Mouse (Mus musculus): ENCODE measurements around the gene Nav2. TPM values are rescaled to one million over a fixed set of nuclear protein-coding genes. Genes with fewer than 3 reads are reported as not detected.

Gene Nav2
- polyA plus RNA-seq, 1 experiment: 28.3 TPM

DNA sequence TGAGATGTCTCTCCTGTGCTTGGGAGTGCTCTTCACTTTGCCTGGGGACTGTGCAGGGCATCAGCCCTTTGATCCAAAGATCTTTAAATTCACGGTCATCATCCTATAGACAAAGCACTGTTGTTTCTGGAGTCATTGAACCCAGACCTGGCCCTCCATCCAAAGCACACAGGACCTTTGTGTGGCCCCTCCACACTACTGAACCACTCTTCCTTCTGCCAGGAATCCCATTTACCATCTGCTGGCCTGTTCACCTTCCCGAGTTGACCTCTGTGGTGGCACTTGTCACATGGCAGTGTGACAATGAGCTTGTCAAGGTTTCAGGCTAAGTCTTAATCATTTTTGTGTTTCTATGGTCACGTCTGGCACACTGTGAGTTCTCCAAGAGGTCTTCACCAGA is 73.3 kb downstream of the Nav2 start:
- no peak for TF ChIP-seq POLR2A (IDR thresholded peaks at IDR 0.05; ENCODE audit: borderline replicate concordance, extremely low read depth, insufficient read depth, insufficient read length, poor library complexity, severe bottlenecking)
- no peak for TF ChIP-seq CTCF (IDR thresholded peaks at IDR 0.05; ENCODE audit: borderline replicate concordance, extremely low read depth, insufficient read depth, insufficient read length)
- DNase-seq (ENCODE audit: low read depth): no peak

DNA sequence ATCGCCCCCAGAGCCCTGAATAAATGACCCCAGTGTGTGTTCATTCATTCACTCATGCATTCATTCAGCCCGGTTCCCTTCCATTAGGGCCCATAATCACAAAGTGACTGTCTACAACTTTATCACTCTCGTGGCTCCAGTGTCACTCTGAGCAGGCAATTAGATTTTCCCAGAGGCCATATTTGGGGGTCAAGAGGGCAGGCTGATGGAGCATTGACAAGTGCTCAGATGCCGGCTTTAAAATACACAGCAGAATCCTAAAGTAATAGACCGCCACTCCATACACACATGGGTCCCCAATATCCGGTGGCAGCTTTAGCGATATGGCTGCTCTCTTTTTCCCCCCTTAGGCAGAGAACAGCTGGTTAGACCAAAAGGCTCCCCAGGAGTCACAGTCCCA is 74.1 kb downstream of the Nav2 start:
- TF ChIP-seq POLR2A (IDR thresholded peaks at IDR 0.05; ENCODE audit: borderline replicate concordance, extremely low read depth, insufficient read depth, insufficient read length, poor library complexity, severe bottlenecking) (no peak), CTCF (IDR thresholded peaks at IDR 0.05; ENCODE audit: borderline replicate concordance, extremely low read depth, insufficient read depth, insufficient read length) (no peak)
- no peak for DNase-seq (ENCODE audit: low read depth)

GRCm38 (mm10) chr7:48991911-48992552 is 83.5 kb downstream of the Nav2 start:
- no peak for TF ChIP-seq POLR2A (IDR thresholded peaks at IDR 0.05; ENCODE audit: borderline replicate concordance, extremely low read depth, insufficient read depth, insufficient read length, poor library complexity, severe bottlenecking)
- no peak for TF ChIP-seq CTCF (IDR thresholded peaks at IDR 0.05; ENCODE audit: borderline replicate concordance, extremely low read depth, insufficient read depth, insufficient read length)
- DNase-seq (ENCODE audit: low read depth): no peak

- no peak for TF ChIP-seq CTCF (IDR thresholded peaks at IDR 0.05; ENCODE audit: borderline replicate concordance, extremely low read depth, insufficient read depth, insufficient read length)
- TF ChIP-seq POLR2A (IDR thresholded peaks at IDR 0.05; ENCODE audit: borderline replicate concordance, extremely low read depth, insufficient read depth, insufficient read length, poor library complexity, severe bottlenecking): no peak
- DNase-seq (ENCODE audit: low read depth): peak; percentile 69
Measured at GRCm38 (mm10) chr7:48995171-48995570, 86.7 kb downstream of the Nav2 start.

DNA sequence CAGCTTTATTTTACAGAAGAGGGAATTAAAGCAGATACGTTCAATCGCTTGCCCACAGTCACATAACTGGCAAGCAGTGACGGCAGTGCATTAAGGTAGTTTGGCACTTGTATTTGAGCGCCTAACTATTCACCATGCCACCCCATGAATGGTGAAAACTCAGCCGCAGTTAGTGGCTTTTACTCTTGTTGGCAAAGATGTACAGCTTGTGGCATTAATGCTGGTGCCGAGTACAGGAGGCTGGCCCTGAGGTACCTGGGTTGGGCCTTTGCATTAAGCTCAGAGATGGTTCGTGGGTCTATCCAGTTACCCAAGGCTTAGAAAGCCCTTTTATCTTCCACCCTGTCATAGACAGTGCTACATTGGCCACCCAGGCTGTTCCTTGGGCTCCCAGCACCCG is 87.2 kb downstream of the Nav2 start:
- TF ChIP-seq CTCF (IDR thresholded peaks at IDR 0.05; ENCODE audit: borderline replicate concordance, extremely low read depth, insufficient read depth, insufficient read length) (no peak), POLR2A (IDR thresholded peaks at IDR 0.05; ENCODE audit: borderline replicate concordance, extremely low read depth, insufficient read depth, insufficient read length, poor library complexity, severe bottlenecking) (no peak)
- DNase-seq (ENCODE audit: low read depth): no peak

GRCm38 (mm10) chr7:48996829-48997228 is 88.3 kb downstream of the Nav2 start:
- TF ChIP-seq POLR2A (IDR thresholded peaks at IDR 0.05; ENCODE audit: borderline replicate concordance, extremely low read depth, insufficient read depth, insufficient read length, poor library complexity, severe bottlenecking) (no peak), CTCF (IDR thresholded peaks at IDR 0.05; ENCODE audit: borderline replicate concordance, extremely low read depth, insufficient read depth, insufficient read length) (no peak)
- DNase-seq (ENCODE audit: low read depth): no peak

DNA sequence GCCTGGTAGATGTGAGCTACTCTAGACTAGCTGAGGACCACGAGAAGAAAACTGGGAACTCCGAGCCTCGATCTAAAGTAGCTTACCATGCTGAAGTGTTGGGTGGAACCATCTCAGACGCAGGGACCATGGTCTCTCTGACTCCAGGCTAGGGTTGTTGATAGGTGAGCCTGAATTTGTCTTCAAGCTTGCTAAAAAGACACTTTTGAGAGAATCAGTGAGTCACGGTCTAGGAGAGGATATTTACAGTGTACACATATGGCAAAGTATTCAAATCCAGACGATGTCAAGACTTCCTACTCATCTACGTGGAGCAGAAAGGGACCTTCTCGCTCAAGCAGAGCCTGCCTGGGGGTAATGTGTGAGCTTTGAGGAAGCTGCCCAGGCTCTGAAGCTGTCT is 89.6 kb downstream of the Nav2 start:
- TF ChIP-seq POLR2A (IDR thresholded peaks at IDR 0.05; ENCODE audit: borderline replicate concordance, extremely low read depth, insufficient read depth, insufficient read length, poor library complexity, severe bottlenecking): no peak
- no peak for TF ChIP-seq CTCF (IDR thresholded peaks at IDR 0.05; ENCODE audit: borderline replicate concordance, extremely low read depth, insufficient read depth, insufficient read length)
- DNase-seq (ENCODE audit: low read depth): no peak

- no peak for DNase-seq (ENCODE audit: low read depth)
- TF ChIP-seq POLR2A (IDR thresholded peaks at IDR 0.05; ENCODE audit: borderline replicate concordance, extremely low read depth, insufficient read depth, insufficient read length, poor library complexity, severe bottlenecking) (no peak), CTCF (IDR thresholded peaks at IDR 0.05; ENCODE audit: borderline replicate concordance, extremely low read depth, insufficient read depth, insufficient read length) (no peak)
Measured at GRCm38 (mm10) chr7:48998595-48998994, 90.1 kb downstream of the Nav2 start.

- TF ChIP-seq POLR2A (IDR thresholded peaks at IDR 0.05; ENCODE audit: borderline replicate concordance, extremely low read depth, insufficient read depth, insufficient read length, poor library complexity, severe bottlenecking) (no peak), CTCF (IDR thresholded peaks at IDR 0.05; ENCODE audit: borderline replicate concordance, extremely low read depth, insufficient read depth, insufficient read length) (no peak)
- DNase-seq (ENCODE audit: low read depth): no peak
Measured at GRCm38 (mm10) chr7:49000816-49001215, 92.3 kb downstream of the Nav2 start.

DNA sequence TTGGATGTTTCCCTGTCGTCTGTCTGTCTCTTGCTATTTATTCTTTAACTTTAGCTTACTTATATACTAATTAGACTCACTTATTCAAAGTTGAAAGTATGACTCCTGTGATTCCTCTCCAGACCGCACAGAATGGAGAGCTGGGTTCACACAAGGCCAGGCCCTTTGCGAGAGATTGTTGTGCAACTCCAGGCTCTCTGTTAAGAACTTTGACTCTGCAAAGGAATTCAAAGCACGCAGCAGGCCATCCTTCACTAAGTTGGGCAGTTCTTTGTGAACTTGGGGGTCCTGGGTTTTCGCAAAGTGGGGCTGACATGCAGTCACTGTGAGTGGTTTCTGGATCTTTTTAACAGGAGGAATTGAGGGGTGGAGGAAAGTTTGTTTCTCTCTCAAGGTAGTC is 95.9 kb downstream of the Nav2 start:
- TF ChIP-seq CTCF (IDR thresholded peaks at IDR 0.05; ENCODE audit: borderline replicate concordance, extremely low read depth, insufficient read depth, insufficient read length) (no peak), POLR2A (IDR thresholded peaks at IDR 0.05; ENCODE audit: borderline replicate concordance, extremely low read depth, insufficient read depth, insufficient read length, poor library complexity, severe bottlenecking) (no peak)
- no peak for DNase-seq (ENCODE audit: low read depth)

- DNase-seq (ENCODE audit: low read depth): no peak
- no peak for TF ChIP-seq CTCF (IDR thresholded peaks at IDR 0.05; ENCODE audit: borderline replicate concordance, extremely low read depth, insufficient read depth, insufficient read length)
- no peak for TF ChIP-seq POLR2A (IDR thresholded peaks at IDR 0.05; ENCODE audit: borderline replicate concordance, extremely low read depth, insufficient read depth, insufficient read length, poor library complexity, severe bottlenecking)
Measured at GRCm38 (mm10) chr7:49006886-49007285, 98.4 kb downstream of the Nav2 start.

GRCm38 (mm10) chr7:49010739-49011138 is 102.2 kb downstream of the Nav2 start:
- DNase-seq (ENCODE audit: low read depth): no peak
- no peak for TF ChIP-seq POLR2A (IDR thresholded peaks at IDR 0.05; ENCODE audit: borderline replicate concordance, extremely low read depth, insufficient read depth, insufficient read length, poor library complexity, severe bottlenecking)
- TF ChIP-seq CTCF (IDR thresholded peaks at IDR 0.05; ENCODE audit: borderline replicate concordance, extremely low read depth, insufficient read depth, insufficient read length): no peak
